Mouse (Mus musculus) G1E (cell line): ENCODE results near the gene Fbxw5. TPM values are rescaled to one million over a fixed set of nuclear protein-coding genes. Genes with fewer than 3 reads are reported as not detected.

Experiments used
- polyA plus RNA-seq: library from polyadenylated mRNA; stranded (reverse); fragments of >175 nt; gene quantifications from 2 replicates; pipeline ENCODE4 v1.2.3, GENCODE M21; 2012
- total RNA-seq, 2 experiments: library from RNA; stranded (forward) in 1 of 2; stranded (reverse) in 1 of 2; fragments of 200-1000 nt in 1 of 2; fragments of >200 nt in 1 of 2; fragmentation: Nextera tagmentation in 1 of 2; gene quantifications; 2 replicates each; pipeline ENCODE4 v1.2.3; 2014 to 2017

Gene Fbxw5
- total and polyA plus RNA-seq, 3 experiments, result 21.1 to 48.3 (median 35.5) TPM

Other genes with a start within 250 kb of the Fbxw5 start
Only the 20 nearest of the 36 such genes appear.
- 51.2 and 53.9 TPM in 2 replicates for gene Uap1l1, start 135.1 kb upstream of the Fbxw5 start, total RNA-seq (2014; fragmentation: Nextera tagmentation)
- gene Uap1l1, start 135.1 kb upstream of the Fbxw5 start, total RNA-seq (2017), result 56.4 and 118 TPM in 2 replicates
- 21.0 and 22.8 TPM in 2 replicates for gene Uap1l1, start 135.1 kb upstream of the Fbxw5 start, polyA plus RNA-seq
- gene Sapcd2, start 128.4 kb upstream of the Fbxw5 start, total RNA-seq (2014; fragmentation: Nextera tagmentation), result 9.9 and 14.4 TPM in 2 replicates
- 20.6 and 28.1 TPM in 2 replicates for gene Sapcd2, start 128.4 kb upstream of the Fbxw5 start, total RNA-seq (2017)
- 108 and 129 TPM in 2 replicates for gene Sapcd2, start 128.4 kb upstream of the Fbxw5 start, polyA plus RNA-seq
- not detected in 2 replicates for gene Entpd2, start 104.9 kb upstream of the Fbxw5 start, total RNA-seq (2014; fragmentation: Nextera tagmentation)
- not detected in 2 replicates for gene Entpd2, start 104.9 kb upstream of the Fbxw5 start, total RNA-seq (2017)
- 0.03 TPM in 1 of 2 replicates, not detected in the other for gene Entpd2, start 104.9 kb upstream of the Fbxw5 start, polyA plus RNA-seq
- not detected in 2 replicates for gene Npdc1, start 101.4 kb upstream of the Fbxw5 start, total RNA-seq (2014; fragmentation: Nextera tagmentation)
- 0.22 and 0.64 TPM in 2 replicates for gene Npdc1, start 101.4 kb upstream of the Fbxw5 start, total RNA-seq (2017)
- gene Npdc1, start 101.4 kb upstream of the Fbxw5 start, polyA plus RNA-seq, result not detected in 2 replicates
- not detected in 2 replicates for gene Fut7, start 77.5 kb upstream of the Fbxw5 start, total RNA-seq (2014; fragmentation: Nextera tagmentation)
- gene Fut7, start 77.5 kb upstream of the Fbxw5 start, total RNA-seq (2017), result 0.22 TPM in 1 of 2 replicates, not detected in the other
- gene Fut7, start 77.5 kb upstream of the Fbxw5 start, polyA plus RNA-seq, result not detected in 2 replicates
- 9.8 and 18.6 TPM in 2 replicates for gene Abca2, start 72.0 kb upstream of the Fbxw5 start, total RNA-seq (2014; fragmentation: Nextera tagmentation)
- 2.8 and 5.3 TPM in 2 replicates for gene Abca2, start 72.0 kb upstream of the Fbxw5 start, total RNA-seq (2017)
- gene Abca2, start 72.0 kb upstream of the Fbxw5 start, polyA plus RNA-seq, result 5.9 and 6.0 TPM in 2 replicates
- not detected in 2 replicates for gene Clic3, start 43.9 kb upstream of the Fbxw5 start, total RNA-seq (2014; fragmentation: Nextera tagmentation)
- gene Clic3, start 43.9 kb upstream of the Fbxw5 start, total RNA-seq (2017), result 0.22 TPM in 1 of 2 replicates, not detected in the other
- gene Clic3, start 43.9 kb upstream of the Fbxw5 start, polyA plus RNA-seq, result not detected in 2 replicates
- 16.3 and 23.2 TPM in 2 replicates for gene Paxx, start 39.7 kb upstream of the Fbxw5 start, total RNA-seq (2014; fragmentation: Nextera tagmentation)
- gene Paxx, start 39.7 kb upstream of the Fbxw5 start, total RNA-seq (2017), result 14.2 and 17.8 TPM in 2 replicates
- 43.4 and 47.0 TPM in 2 replicates for gene Paxx, start 39.7 kb upstream of the Fbxw5 start, polyA plus RNA-seq
- not detected in 2 replicates for gene Ptgds, start 30.7 kb upstream of the Fbxw5 start, total RNA-seq (2014; fragmentation: Nextera tagmentation)
- 0.44 TPM in 1 of 2 replicates, not detected in the other for gene Ptgds, start 30.7 kb upstream of the Fbxw5 start, total RNA-seq (2017)
- gene Ptgds, start 30.7 kb upstream of the Fbxw5 start, polyA plus RNA-seq, result not detected in 2 replicates
- not detected in 2 replicates for gene Lcn12, start 6.8 kb upstream of the Fbxw5 start, total RNA-seq (2014; fragmentation: Nextera tagmentation)
- not detected in 2 replicates for gene Lcn12, start 6.8 kb upstream of the Fbxw5 start, total RNA-seq (2017)
- not detected in 2 replicates for gene Lcn12, start 6.8 kb upstream of the Fbxw5 start, polyA plus RNA-seq
- 3.4 and 4.4 TPM in 2 replicates for gene C8g, start 969 bp downstream of the Fbxw5 start, total RNA-seq (2014; fragmentation: Nextera tagmentation)
- 2.2 and 3.3 TPM in 2 replicates for gene C8g, start 969 bp downstream of the Fbxw5 start, total RNA-seq (2017)
- gene C8g, start 969 bp downstream of the Fbxw5 start, polyA plus RNA-seq, result 0.10 and 0.21 TPM in 2 replicates
- 7.1 and 7.9 TPM in 2 replicates for gene Traf2, start 46.2 kb downstream of the Fbxw5 start, total RNA-seq (2014; fragmentation: Nextera tagmentation)
- gene Traf2, start 46.2 kb downstream of the Fbxw5 start, total RNA-seq (2017), result 18.1 and 19.1 TPM in 2 replicates
- gene Traf2, start 46.2 kb downstream of the Fbxw5 start, polyA plus RNA-seq, result 5.4 and 7.8 TPM in 2 replicates
- gene Edf1, start 57.1 kb downstream of the Fbxw5 start, total RNA-seq (2014; fragmentation: Nextera tagmentation), result 102 and 126 TPM in 2 replicates
- gene Edf1, start 57.1 kb downstream of the Fbxw5 start, total RNA-seq (2017), result 91.0 and 109 TPM in 2 replicates
- gene Edf1, start 57.1 kb downstream of the Fbxw5 start, polyA plus RNA-seq, result 570 and 701 TPM in 2 replicates
- 0.58 and 4.3 TPM in 2 replicates for gene Mamdc4, start 74.1 kb downstream of the Fbxw5 start, total RNA-seq (2014; fragmentation: Nextera tagmentation)
- gene Mamdc4, start 74.1 kb downstream of the Fbxw5 start, total RNA-seq (2017), result 1.9 and 5.5 TPM in 2 replicates
- gene Mamdc4, start 74.1 kb downstream of the Fbxw5 start, polyA plus RNA-seq, result 1.4 and 1.6 TPM in 2 replicates
- gene Phpt1, start 74.5 kb downstream of the Fbxw5 start, total RNA-seq (2014; fragmentation: Nextera tagmentation), result 1.4 and 2.1 TPM in 2 replicates
- gene Phpt1, start 74.5 kb downstream of the Fbxw5 start, total RNA-seq (2017), result 7.1 and 12.5 TPM in 2 replicates
- gene Phpt1, start 74.5 kb downstream of the Fbxw5 start, polyA plus RNA-seq, result 6.5 and 9.5 TPM in 2 replicates
- gene Ajm1, start 81.0 kb downstream of the Fbxw5 start, total RNA-seq (2014; fragmentation: Nextera tagmentation), result 0.63 and 1.1 TPM in 2 replicates
- gene Ajm1, start 81.0 kb downstream of the Fbxw5 start, total RNA-seq (2017), result 0.05 TPM in 1 of 2 replicates, not detected in the other
- gene Ajm1, start 81.0 kb downstream of the Fbxw5 start, polyA plus RNA-seq, result 0.32 and 0.35 TPM in 2 replicates
- gene Rabl6, start 107.8 kb downstream of the Fbxw5 start, total RNA-seq (2014; fragmentation: Nextera tagmentation), result 73.4 and 74.9 TPM in 2 replicates
- 41.5 and 43.2 TPM in 2 replicates for gene Rabl6, start 107.8 kb downstream of the Fbxw5 start, total RNA-seq (2017)
- gene Rabl6, start 107.8 kb downstream of the Fbxw5 start, polyA plus RNA-seq, result 79.9 and 82.4 TPM in 2 replicates
- gene Ccdc183, start 116.9 kb downstream of the Fbxw5 start, total RNA-seq (2014; fragmentation: Nextera tagmentation), result not detected in 2 replicates
- gene Ccdc183, start 116.9 kb downstream of the Fbxw5 start, total RNA-seq (2017), result 0.05 TPM in 1 of 2 replicates, not detected in the other
- not detected in 2 replicates for gene Ccdc183, start 116.9 kb downstream of the Fbxw5 start, polyA plus RNA-seq
- gene Tmem141, start 121.3 kb downstream of the Fbxw5 start, total RNA-seq (2014; fragmentation: Nextera tagmentation), result not detected in 2 replicates
- gene Tmem141, start 121.3 kb downstream of the Fbxw5 start, total RNA-seq (2017), result not detected in 2 replicates
- not detected in 2 replicates for gene Tmem141, start 121.3 kb downstream of the Fbxw5 start, polyA plus RNA-seq
- gene Fcna, start 127.3 kb downstream of the Fbxw5 start, total RNA-seq (2014; fragmentation: Nextera tagmentation), result not detected in 2 replicates
- gene Fcna, start 127.3 kb downstream of the Fbxw5 start, total RNA-seq (2017), result not detected in 2 replicates
- gene Fcna, start 127.3 kb downstream of the Fbxw5 start, polyA plus RNA-seq, result not detected in 2 replicates